Mouse (Mus musculus) spleen, postnatal 36 days (tissue): ENCODE measurements at regions not wholly inside any gene's neighbourhood (a gene's known extent, or its start where the extent isn't known, plus 50 kb on each side); places are given as distances from the start of the nearest gene placed in this dataset.

Experiments
- DNase-seq, 2 experiments: peaks; one replicate each; pipeline ENCODE4 v3.0.0; 2022; ENCODE audit warnings: low spot score in 2 of 2, mixed read lengths in 1 of 2

DNA sequence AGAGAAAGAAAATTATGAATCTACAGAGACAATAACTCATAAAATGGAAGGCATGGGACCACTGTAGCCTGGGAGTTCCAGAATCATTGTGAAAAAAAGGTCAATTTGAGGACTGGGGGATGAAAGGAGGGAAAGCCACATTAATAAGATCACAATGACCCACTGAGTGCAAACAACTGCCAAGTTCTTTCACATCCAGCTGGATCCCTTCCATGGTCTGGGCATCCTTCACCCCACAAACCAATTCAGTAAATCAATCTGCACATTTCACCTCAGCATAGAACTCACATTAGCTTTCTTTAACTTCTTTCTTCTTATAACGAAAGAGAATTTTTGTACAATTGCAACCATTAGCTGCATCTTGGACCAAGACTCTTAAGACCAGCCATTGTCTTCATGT is 169.4 kb downstream of the Gm19410 start:
- no peak for DNase-seq

DNA sequence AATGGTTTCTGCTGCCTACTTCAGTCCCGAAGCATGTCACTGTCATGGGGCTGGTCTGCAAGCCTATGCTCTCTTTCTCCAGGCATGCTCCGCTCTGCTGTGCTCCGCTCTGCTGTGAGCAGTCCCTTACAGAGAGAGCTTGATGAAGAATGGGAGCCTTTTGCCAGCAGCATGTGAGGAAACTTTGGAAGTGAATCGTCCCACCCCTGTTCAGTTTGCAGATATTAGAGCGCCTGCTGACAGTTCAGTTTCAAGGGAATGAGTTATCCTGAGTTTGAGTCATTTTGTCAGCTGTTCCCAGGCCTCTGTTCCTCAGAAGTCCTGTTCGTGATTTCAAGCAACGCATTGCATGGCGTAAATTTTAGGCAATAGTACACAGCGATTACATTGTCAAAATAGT is 173.6 kb downstream of the Gm19410 start:
- no peak for DNase-seq

DNA sequence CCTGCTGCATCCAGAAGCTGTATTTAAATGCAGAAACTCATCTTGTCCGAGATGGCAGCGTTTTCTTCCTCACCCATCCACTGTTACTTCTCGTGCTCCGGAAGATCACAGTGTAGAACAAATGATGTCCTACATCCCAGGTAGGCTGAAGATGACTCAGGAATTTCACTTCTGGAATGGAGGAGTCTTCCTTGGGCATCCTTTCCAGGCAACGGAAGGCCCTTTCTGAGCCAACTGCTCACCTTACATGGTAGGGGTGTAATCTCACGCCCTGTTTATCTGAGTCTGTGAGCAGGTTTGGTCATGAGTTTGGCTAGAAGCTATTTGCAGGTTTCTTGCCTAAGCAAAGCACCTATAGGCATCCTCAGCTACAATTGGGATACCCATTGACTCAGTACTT is 176.9 kb downstream of the Gm19410 start:
- no peak for DNase-seq

DNA sequence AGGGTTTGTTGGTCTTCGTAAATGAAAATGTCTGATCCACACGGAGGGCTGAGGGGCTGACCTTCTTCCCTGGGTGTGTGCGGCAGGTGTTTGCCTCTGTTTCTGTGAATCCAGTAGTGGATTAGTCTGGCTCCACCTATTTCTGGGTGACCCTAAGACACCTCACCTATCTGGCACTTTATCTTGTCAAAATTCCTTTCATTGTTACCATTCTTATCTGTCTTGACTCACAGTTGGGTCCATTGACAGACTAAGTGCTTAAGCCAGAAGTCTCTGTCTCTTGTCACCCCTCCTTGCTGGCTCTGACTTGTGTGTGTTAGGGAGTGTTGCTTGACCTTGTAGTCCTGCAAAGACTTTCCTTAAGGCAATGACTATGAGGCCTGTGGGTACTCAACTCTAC is 178.1 kb downstream of the Gm19410 start:
- no peak for DNase-seq

DNA sequence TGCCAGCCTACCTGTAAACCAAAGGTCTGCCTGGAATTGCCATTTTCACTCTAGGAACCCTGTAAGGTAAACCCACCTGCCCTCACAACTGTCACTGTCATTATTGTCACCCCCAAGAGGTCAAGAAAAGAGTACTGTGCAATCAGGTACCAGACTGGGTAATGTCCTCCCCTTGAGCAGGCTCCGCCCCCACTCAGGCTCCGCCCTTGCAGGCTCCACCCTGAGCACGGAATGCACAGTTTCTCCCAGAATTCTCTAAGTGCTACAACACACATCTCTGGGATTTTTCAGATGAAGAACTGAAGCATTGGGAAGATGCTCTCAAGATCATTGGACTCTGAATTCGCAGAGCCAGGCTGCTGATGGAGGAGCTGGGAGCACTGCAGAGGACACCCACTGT is 178.9 kb downstream of the Gm19410 start:
- DNase-seq: no peak

DNA sequence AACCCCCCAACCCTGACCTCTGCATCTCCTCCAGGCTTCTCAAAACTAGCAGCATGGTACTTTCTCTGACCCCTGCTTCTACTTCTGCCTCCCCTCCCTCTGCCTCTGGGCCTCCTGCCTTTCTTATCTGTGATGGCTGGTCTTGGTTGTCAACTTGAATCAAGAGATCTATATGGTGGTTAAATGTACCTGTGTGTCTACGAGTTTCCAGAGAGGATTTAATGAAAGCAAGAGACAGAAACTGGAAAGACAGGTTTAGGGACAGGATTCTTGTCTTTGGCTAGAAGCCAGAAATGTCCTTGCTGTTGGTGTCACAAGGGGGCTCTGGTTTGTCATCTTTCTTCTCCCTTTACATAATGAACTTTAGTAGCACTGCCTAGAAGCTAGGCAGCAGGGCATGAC is 180.9 kb downstream of the Gm19410 start:
- no peak for DNase-seq

DNA sequence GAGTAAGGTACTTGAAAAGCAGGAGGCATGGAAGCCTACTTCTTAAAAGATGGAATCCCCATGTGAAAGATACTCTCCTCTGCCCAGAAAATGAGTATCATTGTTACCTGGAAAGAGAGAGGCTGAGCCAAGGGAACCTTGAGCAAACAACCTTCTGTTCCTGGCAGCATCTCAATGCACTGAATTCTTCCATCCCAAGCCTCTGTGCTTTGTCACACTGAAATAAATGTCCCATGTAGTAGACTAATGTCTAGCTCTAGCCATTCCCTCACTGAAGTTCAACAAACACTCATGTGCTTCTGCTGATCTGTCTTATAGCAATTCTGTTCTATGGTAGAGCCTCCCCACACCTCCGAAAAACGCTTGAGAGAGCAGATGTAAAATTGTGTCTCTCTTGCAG is 182.6 kb downstream of the Gm19410 start:
- DNase-seq: no peak

DNA sequence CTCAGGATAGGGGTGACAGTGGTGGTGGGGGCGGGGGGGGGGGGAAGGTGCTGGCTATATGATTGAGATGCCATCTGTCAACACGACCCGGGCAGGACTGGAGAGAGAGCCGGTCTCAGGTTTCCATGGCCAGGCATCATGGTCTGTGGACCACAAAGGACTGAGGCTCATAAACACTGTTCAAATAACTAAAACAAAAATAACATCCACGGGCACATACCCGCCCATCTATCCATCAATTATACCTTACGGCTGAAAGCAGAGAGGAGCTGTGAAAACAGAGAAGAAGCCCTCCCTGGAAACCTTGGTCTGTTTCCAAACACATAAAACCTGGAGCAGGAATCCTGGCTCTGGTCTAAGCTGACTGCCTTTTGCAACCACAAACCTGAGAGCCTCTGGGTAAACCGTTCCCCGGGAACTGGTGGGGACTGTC is 183.2 kb downstream of the Gm19410 start:
- DNase-seq: no peak

DNA sequence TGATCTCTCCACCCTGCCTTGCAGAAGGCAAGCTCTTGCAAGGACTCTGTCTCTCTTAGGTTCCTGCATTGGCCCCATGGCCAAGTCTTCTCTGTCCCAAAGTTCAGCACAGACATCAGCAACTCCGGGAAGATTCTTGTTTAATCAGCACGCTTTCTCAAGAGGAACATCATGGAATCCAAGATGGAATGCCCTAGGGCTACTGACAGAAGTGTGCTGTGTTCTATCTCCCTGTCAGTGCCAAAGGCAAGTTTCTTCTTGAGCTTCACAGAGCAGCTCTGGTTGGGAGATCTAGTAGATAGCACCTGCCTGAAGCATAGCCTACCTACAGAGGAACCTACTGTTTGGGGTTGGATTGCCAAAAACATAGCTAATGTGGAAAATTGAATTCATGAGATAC is 189.9 kb downstream of the Gm19410 start:
- no peak for DNase-seq

DNA sequence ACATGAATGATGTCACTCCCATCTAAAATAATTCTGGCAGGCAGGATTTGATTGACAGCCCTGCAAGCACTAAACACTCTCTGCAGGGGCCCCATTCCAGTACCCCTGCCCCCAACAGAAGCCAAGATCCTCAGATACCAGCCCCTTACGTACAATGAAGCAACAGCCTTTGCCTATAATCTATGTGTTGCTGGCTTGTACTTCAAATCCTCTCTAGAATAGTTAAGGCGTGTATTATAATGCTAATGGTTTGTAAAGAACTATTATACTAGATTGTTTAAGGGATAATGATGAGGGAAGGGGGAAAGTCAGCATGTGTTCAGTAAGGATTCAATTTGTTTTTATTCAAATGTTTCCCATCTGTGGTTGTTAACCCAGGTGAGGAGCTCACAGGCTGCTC is 190.7 kb downstream of the Gm19410 start:
- DNase-seq: no peak

DNA sequence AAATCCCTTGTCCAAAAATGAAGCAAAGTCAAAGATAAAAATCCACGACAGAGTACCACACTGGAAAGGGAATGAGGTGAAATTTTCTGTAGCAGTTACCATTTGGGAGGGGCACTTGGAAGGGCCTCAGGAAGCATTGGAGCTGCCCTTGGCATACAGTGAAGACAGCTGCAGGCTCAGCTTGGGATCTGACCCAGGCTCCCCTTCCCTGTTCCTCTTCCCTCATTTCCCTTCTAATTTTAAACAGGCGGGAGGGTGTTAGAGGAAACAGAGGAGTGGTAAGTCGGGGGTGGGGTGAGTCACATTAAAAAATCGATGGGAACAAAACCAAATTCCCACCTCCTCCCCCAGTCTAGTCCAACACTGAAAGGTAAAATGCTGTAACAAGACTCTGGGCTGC is 193.6 kb downstream of the Gm19410 start:
- no peak for DNase-seq

DNA sequence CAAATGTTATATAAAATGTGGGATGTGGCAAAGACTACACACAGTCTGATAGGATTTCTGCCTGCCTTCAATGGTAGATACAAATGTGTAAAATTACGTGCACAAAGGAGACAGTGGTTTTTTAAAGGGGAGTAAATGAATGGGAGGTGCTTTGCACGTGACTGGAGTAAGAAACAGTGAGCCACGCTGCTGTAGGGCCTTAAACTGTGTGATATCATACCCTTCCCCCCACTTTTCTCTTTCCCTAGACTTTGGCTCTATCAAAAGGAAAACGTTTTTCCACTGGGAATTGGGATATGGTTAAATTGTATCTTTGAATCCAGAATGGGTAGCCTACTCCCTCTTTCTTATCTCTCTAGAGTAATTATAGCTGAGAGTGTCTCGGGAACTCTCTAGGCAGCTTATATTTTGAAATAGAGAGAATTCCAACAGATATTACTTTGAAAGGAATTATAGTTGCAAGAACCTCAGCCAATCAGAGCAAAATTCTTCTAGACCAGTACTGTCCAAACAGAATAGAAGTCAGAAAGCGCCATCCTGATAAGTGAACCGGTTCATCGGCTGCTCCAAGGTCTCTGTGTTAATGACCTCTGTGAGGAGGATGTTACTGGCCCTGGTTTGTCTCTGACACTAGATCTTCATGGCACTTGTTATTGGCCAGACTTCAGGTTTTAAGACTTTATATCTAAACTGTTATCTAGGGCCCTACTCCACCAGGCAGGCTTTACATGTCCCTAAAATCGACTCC is 195.5 kb downstream of the Gm19410 start:
- no peak for DNase-seq

DNA sequence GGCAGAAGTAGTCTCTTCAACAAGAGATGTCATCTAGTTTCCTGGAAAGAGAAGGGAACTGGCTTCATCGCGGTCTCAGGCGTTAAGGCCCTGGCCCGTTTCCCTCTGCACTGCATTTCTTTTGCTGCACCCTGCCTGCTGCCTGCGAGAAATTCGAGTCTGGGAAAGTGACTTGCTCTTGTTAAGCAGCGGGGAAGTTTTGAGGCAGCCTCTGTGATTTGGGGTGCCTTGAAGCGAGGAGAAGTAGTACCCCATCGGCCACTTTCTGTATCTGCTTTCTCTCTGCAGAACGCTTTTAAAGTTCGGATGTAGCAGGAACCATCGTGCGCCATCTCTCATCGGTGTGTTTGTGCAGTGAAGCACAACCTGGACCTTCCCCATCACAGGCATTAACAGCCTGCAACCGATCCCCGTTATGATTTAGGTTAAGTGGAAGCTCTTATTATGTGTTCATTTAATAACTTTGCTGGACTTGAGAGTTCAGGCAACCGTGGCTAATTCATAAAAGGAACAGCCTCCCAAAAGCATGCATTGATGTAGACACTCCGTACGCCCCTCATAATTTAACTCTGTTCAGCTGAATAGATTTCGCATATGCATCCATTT is 196.1 kb downstream of the Gm19410 start:
- DNase-seq: no peak

DNA sequence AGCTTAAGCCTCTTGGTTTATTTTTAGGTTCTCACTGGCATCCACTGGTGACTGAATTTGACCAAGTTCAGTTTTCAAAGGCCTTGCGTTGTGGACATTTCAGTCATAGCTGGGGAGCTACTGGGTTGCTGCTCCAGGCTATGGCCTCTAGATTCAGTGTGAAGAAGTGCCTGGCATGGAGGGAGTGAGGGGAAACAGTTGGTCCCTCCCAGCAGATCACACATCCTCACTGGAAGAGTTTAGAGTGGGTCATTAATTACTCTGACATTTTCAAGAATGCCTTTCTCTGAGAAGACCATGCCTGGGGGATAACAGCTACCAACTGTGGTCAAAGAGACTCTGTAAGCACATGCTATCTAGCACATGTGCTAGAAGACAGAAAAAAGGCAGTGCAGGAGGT is 199.3 kb downstream of the Gm19410 start:
- no peak for DNase-seq

DNA sequence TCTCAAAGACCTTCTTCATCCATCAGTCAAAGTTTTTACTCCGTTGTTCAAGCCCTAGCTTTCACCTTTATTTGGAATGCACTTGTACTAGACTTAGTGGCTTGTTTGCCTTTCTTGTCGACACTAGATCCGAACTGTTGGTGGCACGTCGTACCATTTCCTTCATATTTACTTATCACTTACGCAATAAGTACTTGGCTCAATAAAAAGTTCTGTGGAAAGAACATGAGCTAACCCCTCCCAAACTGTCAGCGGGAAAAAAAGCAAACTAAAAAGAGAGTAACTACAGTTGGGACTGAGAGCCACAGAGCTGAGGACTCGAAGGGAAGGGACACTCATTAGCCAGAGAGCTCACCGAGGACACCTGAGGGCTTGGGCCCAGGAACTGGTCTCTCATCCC is 202.8 kb downstream of the Gm19410 start:
- no peak for DNase-seq

DNA sequence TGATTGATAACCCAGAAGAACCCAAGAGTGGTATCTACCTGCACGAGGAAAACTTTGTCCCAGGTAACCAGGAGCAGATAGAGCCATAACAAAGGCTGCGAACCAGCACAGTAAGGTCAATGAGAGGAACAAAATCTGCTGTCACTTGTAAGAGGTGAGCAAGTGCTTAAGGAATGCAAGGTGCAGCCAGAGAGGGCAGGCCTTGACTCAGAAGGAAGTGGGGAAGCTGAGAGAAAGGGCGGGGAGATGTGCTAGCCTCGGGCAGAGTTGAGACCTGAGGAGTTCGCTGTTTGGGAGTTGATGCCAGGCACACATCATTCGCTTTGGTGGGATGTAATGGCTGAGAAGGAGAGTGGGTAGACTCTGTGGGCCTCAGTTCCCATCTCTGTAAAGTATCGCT is 205.5 kb downstream of the Gm19410 start:
- no peak for DNase-seq

DNA sequence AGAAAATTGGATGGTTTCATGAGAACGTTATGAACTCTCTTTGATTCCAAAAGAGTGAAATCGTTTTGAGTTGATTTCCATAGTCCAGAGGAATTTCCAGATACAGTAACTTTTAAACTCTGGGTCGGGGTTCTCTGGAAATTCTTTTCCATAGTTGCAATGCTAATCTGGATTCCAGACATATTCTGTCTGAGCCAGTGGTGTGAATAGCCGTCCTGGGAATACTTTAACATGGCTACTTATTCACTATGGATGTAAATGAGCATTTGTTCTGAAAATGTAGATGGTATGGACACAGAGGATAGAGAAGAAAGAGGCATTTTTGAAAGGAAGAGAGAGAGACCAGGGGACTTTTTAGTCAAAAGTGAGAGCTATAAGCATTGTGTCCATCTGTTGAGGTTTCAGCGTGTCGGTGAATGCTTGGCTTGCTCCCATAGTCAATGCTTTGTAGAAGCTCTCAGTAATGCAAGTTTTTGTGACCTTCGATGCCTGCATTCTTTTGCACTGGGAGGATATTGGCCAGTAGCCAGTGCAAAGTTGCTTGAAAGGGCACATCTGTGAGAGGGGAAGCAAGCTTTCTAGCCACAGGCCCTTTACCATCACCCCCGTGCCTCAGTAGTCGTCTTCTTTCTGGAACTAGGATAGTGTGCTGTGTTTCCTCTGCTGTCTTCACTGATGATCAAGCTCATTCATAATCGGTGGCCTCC is 208.9 kb downstream of the Gm19410 start:
- no peak for DNase-seq

DNA sequence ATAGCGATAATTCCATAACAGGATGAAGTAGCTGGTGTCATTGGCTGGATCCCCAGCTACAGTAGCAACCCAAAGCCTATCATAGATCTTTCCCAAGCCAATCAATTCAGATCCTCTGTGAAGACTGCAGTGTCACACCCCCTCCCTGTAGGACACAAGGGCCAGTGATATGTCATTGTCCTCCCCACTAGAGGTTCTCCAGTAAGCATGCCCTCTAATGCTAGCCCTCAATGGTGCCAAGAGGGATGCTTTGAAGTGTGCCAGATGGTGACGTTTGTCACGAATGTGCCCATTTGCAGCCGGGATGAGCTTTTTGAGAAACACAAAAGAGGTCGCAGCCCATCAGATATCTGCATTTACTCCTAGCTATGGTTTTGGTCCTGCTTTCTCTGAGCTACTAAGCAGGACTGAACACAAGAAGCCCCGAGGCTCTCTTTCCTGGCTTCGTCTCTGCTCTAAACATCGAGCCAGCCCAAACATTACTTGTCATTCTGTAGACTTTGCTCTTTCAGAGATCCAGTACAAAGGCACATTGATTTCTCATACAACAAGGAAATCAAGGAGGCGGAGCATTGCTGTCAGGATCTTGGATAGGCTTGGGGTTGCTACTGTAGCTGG is 214.2 kb downstream of the Gm19410 start:
- no peak for DNase-seq

DNA sequence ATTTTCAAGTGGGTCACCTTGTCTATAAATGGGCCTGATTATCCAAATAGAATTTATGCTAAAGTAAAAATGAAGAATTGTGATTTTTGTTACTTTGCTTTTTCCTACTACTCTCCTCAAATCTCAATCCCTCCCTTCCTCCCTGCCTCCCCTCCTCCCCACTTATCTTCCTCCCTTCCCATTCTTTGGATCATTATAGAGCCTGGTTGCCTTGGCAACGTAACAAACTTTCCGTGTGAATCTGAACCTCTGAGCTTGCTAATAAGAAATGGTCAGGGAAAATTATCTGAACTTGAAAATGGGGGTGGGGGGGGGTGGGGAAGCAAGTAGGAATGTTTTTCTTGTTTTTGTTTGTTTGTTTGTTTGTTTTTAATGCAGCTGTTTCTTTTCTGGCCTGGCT is 217.5 kb downstream of the Gm19410 start:
- no peak for DNase-seq

DNA sequence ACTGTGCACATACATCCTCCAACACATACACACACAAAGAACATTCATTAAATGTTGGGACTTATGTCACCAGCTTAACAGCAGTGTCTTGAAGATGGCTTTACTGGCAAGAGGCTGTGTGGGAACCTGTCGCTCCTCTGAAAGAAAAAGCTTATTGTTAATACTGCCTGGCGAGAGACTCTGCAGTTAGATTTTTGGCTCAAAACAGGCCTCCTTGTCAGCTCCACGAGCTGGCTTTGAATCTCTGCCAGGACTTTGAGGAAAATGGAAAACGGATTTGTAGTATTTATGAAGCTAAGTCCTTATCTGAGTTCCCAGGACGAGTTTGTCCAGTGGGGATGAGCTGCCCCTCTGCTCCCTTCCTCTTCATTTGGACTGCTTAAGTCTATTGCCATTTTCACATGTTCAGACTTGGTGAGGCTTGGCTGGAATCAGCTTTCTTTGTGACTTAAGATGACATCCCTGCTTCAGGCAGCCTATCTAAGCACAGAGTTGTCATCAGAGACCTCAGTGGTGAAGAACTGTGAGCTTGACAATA is 219.6 kb downstream of the Gm19410 start:
- DNase-seq: no peak

DNA sequence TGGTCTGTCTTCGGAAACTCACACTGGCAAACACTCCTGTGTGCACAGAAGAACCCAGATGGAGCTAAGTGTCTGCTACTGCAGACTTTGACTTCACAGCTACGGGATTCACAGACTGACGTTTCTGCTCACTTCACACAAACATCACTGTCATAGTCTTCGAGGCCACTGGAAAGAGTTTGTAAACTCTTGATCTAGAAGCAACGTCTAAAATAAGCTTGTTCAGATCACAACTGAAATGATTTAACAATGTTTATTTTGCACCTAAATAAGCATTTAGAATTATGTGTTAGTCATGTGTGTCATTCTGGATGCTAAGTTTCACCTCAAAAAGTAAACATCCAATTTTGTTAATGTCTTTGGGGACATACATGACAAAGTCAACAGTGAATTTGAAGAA is 221.7 kb downstream of the Gm19410 start:
- DNase-seq: no peak

DNA sequence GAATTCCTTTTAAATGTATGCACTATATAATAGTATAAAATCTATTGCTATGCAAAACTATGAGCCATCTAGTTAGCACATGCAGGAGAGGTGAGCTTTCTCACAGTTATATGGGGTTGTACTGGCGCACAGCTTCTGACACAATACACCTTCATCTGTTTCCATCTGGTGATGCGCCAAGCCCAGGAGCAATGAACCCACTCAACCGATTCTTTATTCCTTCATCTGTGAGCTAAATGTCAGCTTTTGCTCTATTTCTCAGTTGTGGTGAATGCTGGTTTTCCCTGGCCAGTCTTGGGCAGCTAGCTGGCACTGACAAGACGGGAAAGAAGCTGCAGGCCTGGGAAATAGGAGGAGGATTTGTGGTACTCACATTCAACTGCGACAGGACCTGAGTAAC is 225.4 kb downstream of the Gm19410 start:
- no peak for DNase-seq
